Mouse (Mus musculus) cerebellum, adult 2 months (tissue): ENCODE results near the gene Tmeff1. TPM values are rescaled to one million over a fixed set of nuclear protein-coding genes. Genes with fewer than 3 reads are reported as not detected.

ENCODE experiments used
- DNase-seq, 2 experiments: peaks; one replicate each; pipeline ENCODE4 v3.0.0; 2021
- H3K27ac ChIP-seq: fragments of 200-500 bp; 2 replicates; pipeline ENCODE4 v1.5.1; 2012; ENCODE audit warnings: low read length, control low read depth, inconsistent platforms; ENCODE audit not compliant: insufficient read depth
- H3K27me3 ChIP-seq: fragments of 200-500 bp; 2 replicates; pipeline ENCODE4 v1.6.1; 2012; ENCODE audit warnings: inconsistent platforms, mild to moderate bottlenecking, low read length, moderate library complexity; ENCODE audit not compliant: control insufficient read depth, insufficient read depth
- H3K4me1 ChIP-seq: fragments of 200-500 bp; 2 replicates; pipeline ENCODE4 v1.6.1; 2011; ENCODE audit warnings: low read length; ENCODE audit not compliant: control insufficient read depth, insufficient read depth
- H3K4me3 ChIP-seq: fragments of 200-500 bp; replicated peaks from 2 replicates; pipeline ENCODE3; 2011; ENCODE audit warnings: mild to moderate bottlenecking, low read depth, low read length, control low read depth; ENCODE audit not compliant: insufficient read depth
- CTCF ChIP-seq: fragments of 200-500 bp; IDR thresholded peaks from 2 replicates; pipeline ENCODE4 v1.5.1; 2011; ENCODE audit warnings: low read depth, mild to moderate bottlenecking, control low read depth, low read length, moderate library complexity, borderline replicate concordance; ENCODE audit not compliant: insufficient read depth
- POLR2A ChIP-seq: fragments of 200-500 bp; IDR thresholded peaks from 2 replicates; pipeline ENCODE4 v1.6.1; 2011; ENCODE audit warnings: low read length, control low read depth, borderline replicate concordance; ENCODE audit not compliant: insufficient read depth
- WGBS: fragments of 180-500 bp; shearing (Covaris S2); methylation state at CpG from one replicate; pipeline ENCODE4 v1.1.7; 2018; 5-methylcytosine and 5-hydroxymethylcytosine counted together
- polyA plus RNA-seq: library from polyadenylated mRNA; depleted of rRNA; stranded (reverse); fragments of >200 nt; gene quantifications from 2 replicates; pipeline ENCODE4 v1.2.3, GENCODE M21; 2012

Gene Tmeff1
- polyA plus RNA-seq, 1 experiment = 74.5 TPM

DNA sequence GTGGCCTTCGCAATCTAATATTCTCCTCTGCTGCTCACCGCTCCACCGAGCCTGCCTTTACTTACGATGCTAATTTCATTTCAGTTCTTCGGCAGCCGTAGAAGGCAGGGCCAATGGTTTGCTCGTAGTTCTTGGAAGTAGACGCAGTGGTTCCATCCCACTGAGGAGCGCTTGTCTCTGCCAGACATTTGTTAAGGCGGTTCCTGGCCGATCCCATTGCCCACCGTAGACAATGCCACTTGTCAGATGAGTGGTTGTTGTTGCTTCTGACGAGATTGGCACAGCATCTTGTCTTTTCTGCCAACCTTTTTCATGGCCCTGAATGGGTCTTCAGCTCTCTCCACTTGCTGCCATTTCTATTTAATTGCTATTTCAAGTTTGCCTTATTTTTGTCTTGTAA is 44.5 kb downstream of the Tmeff1 start:
- WGBS = 17% methylated on average over 13 of the region's 13 CpGs
- peak in 1 of 2 experiments; percentile 14 for DNase-seq
- no peak overlapping the region for H3K27ac ChIP-seq
- no peaks in the 10 kb centered on the region for H3K27me3 ChIP-seq
- H3K4me3 ChIP-seq = no peak overlapping the region
- H3K4me1 ChIP-seq = no peaks in the 10 kb centered on the region
- no peak for TF ChIP-seq POLR2A
- no peak for TF ChIP-seq CTCF

DNA sequence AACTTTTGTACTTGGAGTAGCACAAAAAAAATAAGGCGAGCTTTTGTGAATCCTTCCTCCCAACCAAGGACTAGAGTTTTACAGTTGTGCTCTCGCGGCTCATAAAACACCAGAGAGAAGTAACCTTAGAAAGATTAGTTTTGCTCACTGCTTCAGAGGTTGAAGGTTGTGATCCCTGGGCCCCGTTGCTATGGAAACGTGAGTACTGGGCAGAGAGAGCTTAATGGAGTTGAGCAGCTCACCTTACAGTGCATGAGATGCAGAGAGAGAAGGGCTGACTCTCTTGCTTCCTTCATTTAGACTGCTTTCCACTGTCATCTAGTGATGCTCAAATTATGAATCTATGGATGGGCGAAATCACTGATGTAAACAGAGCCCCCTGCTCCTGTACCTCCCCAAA is 48.6 kb downstream of the Tmeff1 start:
- TF ChIP-seq CTCF (no peak), POLR2A (no peak)
- Histone ChIP-seq H3K27ac (no peak overlapping the region), H3K4me1 (no peaks in the 10 kb centered on the region), H3K27me3 (no peaks in the 10 kb centered on the region), H3K4me3 (no peak overlapping the region)
- DNase-seq = no peak
- WGBS = 91% methylated on average over 6 of the region's 6 CpGs

DNA sequence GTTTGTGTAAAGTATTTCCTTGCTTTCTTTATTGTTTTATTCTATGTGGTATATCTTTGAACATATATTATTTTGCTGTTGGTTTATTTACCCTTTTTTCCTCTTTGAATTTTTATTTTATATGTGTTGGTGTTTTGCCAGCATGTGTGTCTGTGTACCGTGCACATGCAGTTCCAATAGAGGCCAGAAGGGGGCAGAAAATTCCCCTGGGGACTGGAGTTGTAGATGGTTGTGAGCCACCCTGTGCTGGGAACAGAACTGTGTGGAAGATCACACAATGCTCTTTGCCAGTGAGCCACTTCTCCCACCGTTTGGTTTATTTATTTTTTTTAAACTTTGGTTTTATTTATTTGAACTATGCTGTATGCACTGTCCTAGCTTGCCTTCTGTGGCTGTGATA is 49.1 kb downstream of the Tmeff1 start:
- no peaks in the 10 kb centered on the region for H3K4me1 ChIP-seq
- no peak for DNase-seq
- H3K4me3 ChIP-seq = no peak overlapping the region
- no peak overlapping the region for H3K27ac ChIP-seq
- 70% methylated on average over 2 of the region's 2 CpGs for WGBS
- TF ChIP-seq CTCF (no peak), POLR2A (no peak)
- no peaks in the 10 kb centered on the region for H3K27me3 ChIP-seq

DNA sequence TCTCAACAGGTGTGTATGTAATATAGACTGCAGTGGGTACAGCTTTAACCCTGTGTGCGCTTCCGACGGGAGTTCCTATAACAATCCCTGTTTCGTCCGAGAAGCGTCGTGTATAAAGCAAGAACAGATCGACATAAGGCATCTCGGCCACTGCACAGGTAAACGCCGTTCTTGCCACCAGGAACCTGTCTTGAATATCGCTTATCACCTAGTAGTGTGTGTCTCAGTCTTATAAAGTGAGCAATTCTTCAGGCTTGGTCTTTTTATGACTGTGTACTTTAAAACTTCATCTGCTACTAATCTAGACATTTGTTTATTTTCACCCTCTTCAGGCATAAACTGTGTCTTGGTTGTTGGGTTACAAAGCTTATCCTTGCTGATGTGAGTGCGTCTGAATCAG is 51.9 kb downstream of the Tmeff1 start:
- H3K4me1 ChIP-seq = no peaks in the 10 kb centered on the region
- no peak for TF ChIP-seq POLR2A
- TF ChIP-seq CTCF = no peak
- no peak overlapping the region for H3K27ac ChIP-seq
- 97% methylated on average over 13 of the region's 13 CpGs for WGBS
- H3K27me3 ChIP-seq = no peaks in the 10 kb centered on the region
- H3K4me3 ChIP-seq = no peak overlapping the region
- DNase-seq = no peak

DNA sequence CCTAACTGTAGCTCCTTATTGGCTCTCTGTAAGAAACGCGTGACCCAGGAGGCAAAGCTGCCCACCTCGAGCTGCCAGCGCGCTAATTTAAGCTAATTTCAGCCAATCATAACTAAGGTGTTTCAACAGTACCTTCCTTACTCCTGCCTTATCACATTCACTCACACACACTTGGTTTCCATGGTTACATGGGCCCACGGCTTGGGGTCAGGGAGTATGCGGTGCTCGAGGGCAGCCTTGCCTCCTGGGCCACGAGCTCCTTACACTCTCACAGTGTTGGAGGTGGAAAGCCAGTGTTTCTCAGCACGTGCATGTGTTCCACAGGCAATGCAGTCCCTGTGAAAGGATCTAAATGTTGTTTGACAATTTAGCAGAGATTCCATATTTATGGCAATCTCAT is 53.2 kb downstream of the Tmeff1 start:
- no peak overlapping the region for H3K4me3 ChIP-seq
- no peak overlapping the region for H3K27ac ChIP-seq
- TF ChIP-seq CTCF (no peak), POLR2A (no peak)
- 82% methylated on average over 10 of the region's 10 CpGs for WGBS
- no peak for DNase-seq
- no peaks in the 10 kb centered on the region for H3K27me3 ChIP-seq
- no peaks in the 10 kb centered on the region for H3K4me1 ChIP-seq

DNA sequence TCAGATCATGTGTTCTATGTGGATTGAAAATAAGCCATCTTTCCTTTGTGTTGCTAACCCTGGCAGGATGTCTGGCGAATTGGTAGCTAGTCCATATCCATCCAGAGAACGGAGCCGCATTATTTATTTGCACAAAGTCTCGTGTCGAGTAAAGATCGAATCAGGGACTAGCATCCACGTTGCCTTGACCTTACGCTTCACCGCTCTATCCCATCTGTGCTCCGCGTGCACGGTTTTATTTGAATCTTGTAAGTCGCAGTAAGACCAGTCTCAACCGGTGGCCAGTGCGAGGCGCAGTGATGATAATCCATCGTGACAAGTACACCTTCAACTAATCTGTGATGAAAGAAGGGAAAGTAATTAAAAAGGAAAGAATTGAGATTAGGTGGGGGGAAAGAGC is 54.5 kb downstream of the Tmeff1 start:
- WGBS = 55% methylated on average over 17 of the region's 17 CpGs
- TF ChIP-seq CTCF = no peak
- TF ChIP-seq POLR2A = no peak
- H3K27ac ChIP-seq = no peak overlapping the region
- DNase-seq = no peak
- no peaks in the 10 kb centered on the region for H3K27me3 ChIP-seq
- no peak overlapping the region for H3K4me3 ChIP-seq
- no peaks in the 10 kb centered on the region for H3K4me1 ChIP-seq

DNA sequence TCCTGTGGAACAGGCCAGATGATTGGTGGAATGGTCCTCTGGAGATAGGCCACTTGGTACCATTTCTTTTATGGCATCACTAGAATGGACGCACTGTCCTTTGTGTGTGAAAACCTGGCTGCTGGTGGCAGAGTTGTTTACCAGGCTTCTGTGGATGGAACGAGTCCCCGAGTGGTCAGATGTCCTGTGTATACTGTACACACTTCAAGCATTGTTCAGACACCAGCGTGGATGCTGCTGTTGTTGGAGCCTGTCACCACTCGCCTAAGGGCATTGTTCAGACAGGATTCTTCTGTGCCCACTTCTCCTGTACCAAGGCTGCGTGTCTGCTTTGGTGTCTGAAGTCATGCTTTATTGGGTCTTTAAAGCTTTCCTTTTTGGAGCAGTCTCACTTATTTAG is 58.8 kb downstream of the Tmeff1 start:
- peak overlapping the region; percentile 47; the same call in 1 of the 2 replicates for H3K27ac ChIP-seq
- H3K4me3 ChIP-seq = no peak overlapping the region
- H3K27me3 ChIP-seq = no peaks in the 10 kb centered on the region
- 86% methylated on average over 6 of the region's 6 CpGs for WGBS
- no peak for TF ChIP-seq CTCF
- no peak for TF ChIP-seq POLR2A
- no peaks in the 10 kb centered on the region for H3K4me1 ChIP-seq
- peak in 1 of 2 experiments; percentile 29 for DNase-seq

DNA sequence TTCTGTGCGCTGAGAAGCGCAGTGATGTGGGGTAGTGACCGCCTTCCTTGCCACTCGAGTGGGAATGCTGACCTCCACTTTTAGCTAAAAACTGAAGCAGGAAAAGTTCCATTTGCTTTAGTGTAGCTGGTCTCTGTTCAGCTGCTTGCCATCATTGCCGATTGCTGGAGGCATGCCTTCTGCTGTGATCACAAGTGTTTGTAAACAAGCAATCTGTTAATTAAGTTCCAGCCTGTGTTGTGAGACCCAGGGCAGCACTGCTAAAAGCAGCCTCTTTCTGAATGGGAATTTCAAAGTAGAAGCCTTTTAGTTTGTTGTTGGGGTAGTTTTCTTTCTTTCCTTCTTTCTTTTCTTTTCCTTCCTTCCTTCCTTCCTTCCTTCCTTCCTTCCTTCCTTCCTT is 61.2 kb downstream of the Tmeff1 start:
- WGBS = 92% methylated on average over 5 of the region's 5 CpGs

More for the DNA sequence above, 61.2 kb downstream of the Tmeff1 start:
- Histone ChIP-seq H3K4me3 (no peak overlapping the region), H3K27ac (no peak overlapping the region), H3K27me3 (no peaks in the 10 kb centered on the region), H3K4me1 (no peaks in the 10 kb centered on the region)
- DNase-seq = no peak
- TF ChIP-seq CTCF (no peak), POLR2A (no peak)
